Mouse (Mus musculus): ENCODE results near the gene 2610042L04Rik.
"Not testable (repeated sequence)": the region's sequence is repeated elsewhere in the genome, so short reads cannot be mapped to it uniquely, and the experiment has no call there.

DNA sequence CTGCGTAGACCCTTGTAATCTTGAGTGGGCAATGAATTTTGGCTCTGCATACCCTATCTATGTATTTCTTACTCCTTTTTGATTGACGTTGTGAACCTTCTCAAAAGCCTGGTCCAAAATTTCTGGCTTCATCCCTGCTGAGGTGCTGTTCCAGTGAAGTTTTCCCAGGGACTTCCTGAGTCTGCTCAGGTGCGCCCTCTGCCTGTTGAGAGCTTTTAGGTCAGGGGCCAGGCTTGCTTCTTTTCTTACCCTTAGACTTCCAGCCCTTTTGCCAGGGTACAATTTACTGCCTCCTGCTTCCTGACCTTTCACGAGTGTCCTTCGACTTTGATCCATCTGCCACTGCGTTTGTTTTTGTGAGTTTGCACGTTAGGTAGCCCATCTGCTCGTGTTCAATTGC, 943 bp downstream of the 2610042L04Rik start:
- TF ChIP-seq GATA1, TAL1 (IDR thresholded peaks at IDR 0.05; ENCODE audit: low read length): not testable (repeated sequence)
